Mouse (Mus musculus) MEL (cell line): ENCODE data around the gene Olfr198.

Experiments used
- BHLHE40 ChIP-seq: IDR thresholded peaks from 2 replicates; pipeline ENCODE4 v1.6.1; 2012; ENCODE audit warnings: low read depth, mild to moderate bottlenecking, inconsistent platforms, low read length, improper control_type of control experiment, borderline replicate concordance
- CTCF ChIP-seq, 3 experiments: IDR thresholded peaks in 2 of 3; conservative IDR thresholded peaks in 1 of 3; 2 replicates each; pipeline ENCODE4 v1.5.1; 2011 to 2012; ENCODE audit warnings: low read length in 3 of 3, low read depth in 2 of 3, mild to moderate bottlenecking in 2 of 3, improper control_type of control experiment in 1 of 3, inconsistent platforms in 1 of 3, mixed read lengths in 1 of 3, moderate library complexity in 1 of 3; ENCODE audit not compliant: control insufficient read depth in 1 of 3, insufficient read depth in 1 of 3, poor library complexity in 1 of 3, severe bottlenecking in 1 of 3
- E2F4 ChIP-seq: IDR thresholded peaks from 2 replicates; pipeline ENCODE4 v1.6.1; 2011; ENCODE audit warnings: low read depth, low read length, improper control_type of control experiment, borderline replicate concordance
- EP300 ChIP-seq, 2 experiments: IDR thresholded peaks; 2 replicates each; pipeline ENCODE4 v1.6.1; 2011; ENCODE audit warnings: improper control_type of control experiment in 2 of 2, low read length in 2 of 2, low read depth in 1 of 2, mild to moderate bottlenecking in 1 of 2
- ETS1 ChIP-seq: IDR thresholded peaks from 2 replicates; pipeline ENCODE4 v1.6.1; 2012; ENCODE audit warnings: low read depth, mild to moderate bottlenecking, inconsistent platforms, low read length, improper control_type of control experiment, moderate library complexity
- HCFC1 ChIP-seq: IDR thresholded peaks from 2 replicates; pipeline ENCODE4 v1.6.1; 2012; ENCODE audit warnings: low read depth, mild to moderate bottlenecking, inconsistent platforms, low read length, improper control_type of control experiment, moderate library complexity
- JUND ChIP-seq: IDR thresholded peaks from 2 replicates; pipeline ENCODE4 v1.6.1; 2011; ENCODE audit warnings: low read depth, mild to moderate bottlenecking, improper control_type of control experiment, low read length
- MAFK ChIP-seq: IDR thresholded peaks from 2 replicates; pipeline ENCODE4 v1.6.1; 2011; ENCODE audit warnings: low read depth, mild to moderate bottlenecking, low read length, improper control_type of control experiment, borderline replicate concordance
- MXI1 ChIP-seq: IDR thresholded peaks from 2 replicates; pipeline ENCODE4 v1.6.1; 2011; ENCODE audit warnings: mild to moderate bottlenecking, low read depth, low read length, improper control_type of control experiment
- NRF1 ChIP-seq: IDR thresholded peaks from 2 replicates; pipeline ENCODE4 v1.6.1; 2014; ENCODE audit warnings: low read depth, mild to moderate bottlenecking, inconsistent platforms, low read length, improper control_type of control experiment, moderate library complexity; ENCODE audit not compliant: poor library complexity, insufficient read depth, severe bottlenecking
- POLR2A ChIP-seq, 2 experiments: IDR thresholded peaks; 2 replicates each; pipeline ENCODE4 v1.6.1; 2011 to 2012; ENCODE audit warnings: low read length in 2 of 2, mild to moderate bottlenecking in 2 of 2, control low read depth in 1 of 2, improper control_type of control experiment in 1 of 2, low read depth in 1 of 2, moderate library complexity in 1 of 2; ENCODE audit not compliant: control insufficient read depth in 1 of 2, insufficient read depth in 1 of 2, poor library complexity in 1 of 2
- RCOR1 ChIP-seq: IDR thresholded peaks from 2 replicates; pipeline ENCODE4 v1.6.1; 2012; ENCODE audit warnings: low read depth, mild to moderate bottlenecking, inconsistent platforms, low read length, improper control_type of control experiment
- USF1 ChIP-seq: IDR thresholded peaks from 2 replicates; pipeline ENCODE4 v1.6.1; 2014; ENCODE audit warnings: low read depth, mild to moderate bottlenecking, inconsistent platforms, low read length, improper control_type of control experiment, moderate library complexity
- ZNF384 ChIP-seq: IDR thresholded peaks from 2 replicates; pipeline ENCODE4 v1.6.1; 2012; ENCODE audit warnings: low read depth, mild to moderate bottlenecking, inconsistent platforms, low read length, improper control_type of control experiment

DNA sequence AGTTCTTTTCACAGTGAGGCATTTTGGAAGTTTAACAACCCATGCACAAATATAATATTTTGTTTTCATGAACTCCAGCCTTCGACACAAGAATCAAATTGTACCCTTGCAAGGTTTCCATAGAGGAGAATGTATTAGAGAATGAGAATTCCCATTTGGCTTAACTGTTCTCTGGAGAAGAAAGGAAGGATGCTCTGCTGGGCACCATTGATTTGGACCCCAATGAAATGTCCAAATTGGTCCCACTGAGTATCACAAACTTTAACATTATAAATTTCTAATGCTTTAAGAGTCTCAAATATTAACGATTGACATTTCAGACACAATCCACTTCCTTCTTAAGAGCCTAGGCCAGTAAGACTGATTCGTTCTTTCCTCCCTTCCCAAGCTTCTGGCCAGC, 33.0 kb downstream of the Olfr198 start, which contains the start of gene Olfr196:
- TF ChIP-seq NRF1: no peak
- TF ChIP-seq CTCF (IDR thresholded peaks at IDR 0.05 in 2 of 3, conservative IDR thresholded peaks at IDR 0.05 in 1 of 3; ENCODE audit: control insufficient read depth in 1 of 3, insufficient read depth in 1 of 3, low read depth in 2 of 3, low read length in 3 of 3, poor library complexity in 1 of 3, severe bottlenecking in 1 of 3): no peak
- TF ChIP-seq MAFK: no peak
- no peak for TF ChIP-seq E2F4
- no peak for TF ChIP-seq ZNF384
- TF ChIP-seq BHLHE40: no peak
- no peak for TF ChIP-seq HCFC1
- no peak for TF ChIP-seq POLR2A (IDR thresholded peaks at IDR 0.05; ENCODE audit: control insufficient read depth in 1 of 2, insufficient read depth in 1 of 2, low read depth in 1 of 2, low read length in 2 of 2, poor library complexity in 1 of 2)
- no peak for TF ChIP-seq JUND
- no peak for TF ChIP-seq USF1
- TF ChIP-seq ETS1: no peak
- no peak for TF ChIP-seq RCOR1
- no peak for TF ChIP-seq EP300 (IDR thresholded peaks at IDR 0.05; ENCODE audit: low read depth in 1 of 2, low read length in 2 of 2)
- TF ChIP-seq MXI1: no peak
